Mouse (Mus musculus): ENCODE measurements around the gene Coq2.
A peak's percentile ranks its signal among the peaks of the same experiment; 100 is the strongest.

Coq2 gene

GRCm38 (mm10) chr5:100658460-100658859 is 16.5 kb downstream of the Coq2 start:
- DNase-seq, result no peak

DNA sequence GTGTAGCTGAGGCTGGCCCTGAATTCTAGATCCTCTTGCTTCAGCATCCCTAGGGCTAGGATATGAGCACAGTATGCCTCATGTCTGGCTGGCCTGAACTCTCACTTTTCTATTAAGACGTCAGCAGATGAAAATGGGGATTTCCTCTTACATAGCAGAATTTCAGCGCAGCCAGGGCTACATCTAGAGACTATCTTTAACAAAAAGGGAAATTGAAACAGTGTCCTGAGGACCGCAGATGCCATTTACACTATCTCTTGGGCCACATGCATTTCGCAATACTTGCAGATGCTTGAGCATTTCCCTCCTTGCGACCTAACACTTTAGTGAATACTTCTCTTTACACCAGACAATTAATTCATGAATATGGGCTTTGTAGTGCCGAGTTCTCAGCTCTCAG is 18.6 kb downstream of the Coq2 start:
- peak; percentile 36 for DNase-seq

DNA sequence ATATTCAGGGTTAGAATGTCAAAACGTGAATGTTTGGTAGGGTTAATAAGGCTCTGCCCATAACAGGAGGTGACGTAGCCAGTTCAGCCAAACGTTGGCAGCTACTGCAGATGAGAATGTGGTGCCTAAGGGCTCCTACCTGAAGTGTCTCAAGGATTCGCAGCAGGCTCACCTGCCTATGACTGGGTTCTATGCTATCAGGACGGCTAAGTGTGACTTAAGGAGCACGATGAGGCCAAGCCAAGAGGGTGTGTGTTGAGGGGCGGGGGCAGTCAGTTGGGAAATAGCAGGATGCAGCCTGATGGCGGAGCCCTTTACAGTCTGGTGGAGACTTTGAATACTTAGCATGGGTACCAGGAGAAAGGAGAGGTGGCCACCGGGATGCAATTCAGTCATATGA is 22.6 kb downstream of the Coq2 start:
- DNase-seq, result peak; percentile 38

DNA sequence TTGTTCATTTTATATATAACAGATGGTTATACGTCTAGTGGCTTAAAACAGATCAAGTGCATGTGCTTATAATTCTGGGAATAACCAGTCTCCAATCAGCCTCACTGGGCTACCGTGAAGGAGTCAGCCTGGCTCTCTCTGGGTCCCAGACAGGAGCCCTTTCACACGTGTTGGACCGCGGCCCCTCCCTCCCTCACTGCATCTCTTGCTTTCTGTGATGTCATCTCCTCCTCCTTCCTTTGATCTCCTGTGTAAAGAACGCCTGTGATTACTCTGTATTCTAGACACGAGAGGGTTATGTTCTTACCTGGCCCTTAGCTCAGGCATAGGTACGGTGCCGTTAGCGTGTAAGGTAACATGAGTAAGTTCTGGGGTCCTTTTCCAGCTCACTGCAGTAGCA is 23.5 kb downstream of the Coq2 start:
- DNase-seq, result no peak

DNA sequence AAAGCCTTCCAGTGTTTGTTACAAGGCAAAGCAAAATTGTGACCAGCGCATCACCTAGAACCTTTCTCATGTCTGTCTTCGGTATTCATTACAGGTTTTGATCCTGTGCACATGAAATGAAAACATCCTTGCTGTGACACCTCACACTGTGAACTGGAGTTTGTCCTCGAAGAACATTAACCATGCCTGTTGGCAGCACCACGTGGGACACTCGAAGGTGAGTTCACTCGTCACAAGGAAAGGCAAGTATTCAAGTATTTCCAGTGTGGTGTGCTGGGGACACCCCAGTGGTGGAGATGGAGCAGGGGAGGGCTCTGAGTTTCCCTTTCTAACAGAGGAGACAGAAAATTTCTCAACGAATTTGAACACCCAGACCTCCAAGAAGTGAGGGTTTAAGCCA is 24.0 kb downstream of the Coq2 start:
- DNase-seq, result no peak

- DNase-seq, result no peak
Measured at GRCm38 (mm10) chr5:100648546-100648945, 26.4 kb downstream of the Coq2 start.

GRCm38 (mm10) chr5:100648046-100648445 is 26.9 kb downstream of the Coq2 start:
- DNase-seq, result no peak

DNA sequence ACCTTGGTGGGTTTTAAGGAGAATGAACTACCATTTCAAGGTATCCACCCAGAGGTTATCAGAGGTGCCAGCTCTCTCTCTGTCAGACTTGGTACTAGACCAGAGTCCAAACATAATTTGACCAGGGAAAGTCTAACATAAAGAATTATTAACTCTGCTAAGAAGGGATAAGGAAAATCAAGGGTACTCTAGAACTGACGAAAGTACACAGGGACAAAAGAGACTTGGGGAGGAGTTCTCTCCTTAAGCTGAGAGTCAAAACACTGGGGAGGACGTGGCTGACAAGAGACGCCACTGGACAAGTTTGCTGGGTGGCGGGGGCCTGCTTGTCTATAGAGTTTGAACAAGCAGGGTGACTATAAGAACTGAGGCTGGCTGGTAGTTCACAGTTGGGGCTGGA is 28.4 kb downstream of the Coq2 start:
- DNase-seq, result no peak

DNA sequence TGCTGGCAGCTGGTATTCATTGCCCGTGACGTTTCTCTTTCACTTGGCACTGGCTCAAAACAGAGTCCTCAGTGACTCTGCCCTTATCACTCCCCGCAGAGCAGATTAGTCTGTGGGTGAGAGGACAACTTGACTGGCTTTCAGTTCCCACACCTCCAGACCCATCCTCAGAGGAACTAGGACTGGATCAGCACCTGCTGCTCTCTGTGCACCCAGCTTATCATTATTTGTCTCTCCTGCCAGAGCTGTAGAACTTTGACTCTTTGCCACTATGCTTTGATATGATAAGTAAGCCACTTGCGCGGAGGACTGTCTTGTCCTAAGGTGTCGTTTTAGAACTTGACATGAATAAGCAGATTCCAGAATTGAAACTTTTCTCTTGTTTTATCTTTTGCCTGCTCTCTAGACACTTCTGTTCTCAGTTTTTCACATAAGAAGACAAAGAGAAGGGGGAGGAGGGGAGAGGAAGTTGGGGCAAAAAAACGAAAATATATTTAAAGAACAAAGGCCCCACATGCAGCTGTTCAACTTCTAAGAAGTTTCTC is 30.9 kb downstream of the Coq2 start:
- DNase-seq, result peak; percentile 66

- DNase-seq, result peak; percentile 61
Measured at GRCm38 (mm10) chr5:100643253-100643990, 31.5 kb downstream of the Coq2 start.

- DNase-seq, result no peak
Measured at GRCm38 (mm10) chr5:100642316-100642715, 32.6 kb downstream of the Coq2 start.

DNA sequence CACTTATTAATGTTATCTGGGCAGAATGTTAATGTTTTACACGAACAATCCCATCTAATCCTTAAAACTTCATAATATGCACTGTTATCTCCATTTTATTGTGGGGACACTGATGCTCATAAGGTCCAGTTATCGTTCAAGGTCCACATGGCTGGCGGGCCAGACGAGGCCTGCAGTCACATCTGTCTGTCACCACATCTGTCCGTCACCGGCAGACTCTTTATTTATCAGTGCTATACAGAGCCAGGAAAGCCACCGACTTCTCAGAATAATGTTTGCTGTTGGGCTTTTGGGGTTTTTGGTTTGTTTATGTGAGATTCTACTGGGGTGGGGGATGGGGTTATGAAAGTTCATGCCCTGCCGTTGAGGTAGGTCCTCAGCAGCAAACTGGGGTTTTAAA is 36.5 kb downstream of the Coq2 start:
- DNase-seq, result no peak

GRCm38 (mm10) chr5:100636794-100637544 is 38.0 kb downstream of the Coq2 start:
- DNase-seq, result peak; percentile 61

DNA sequence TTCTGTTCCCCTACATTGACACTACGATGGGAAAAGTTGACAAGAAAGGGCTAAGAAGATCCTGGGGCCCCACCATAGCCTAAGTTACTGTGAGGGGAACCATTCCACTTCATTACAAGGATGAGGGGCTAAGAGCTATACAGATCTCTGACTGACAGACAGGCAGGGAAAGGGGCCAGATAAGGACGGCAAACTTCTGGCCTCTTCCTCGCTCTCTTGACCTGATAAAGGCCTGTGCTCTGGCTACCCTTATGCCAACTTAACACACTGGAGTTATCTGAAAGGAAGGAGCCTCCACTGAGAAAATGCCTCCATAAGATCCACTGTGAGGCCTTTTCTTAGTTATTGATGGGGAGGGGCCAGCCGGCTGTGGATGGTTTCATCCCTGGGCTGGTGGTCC is 39.0 kb downstream of the Coq2 start:
- no peak for DNase-seq

DNA sequence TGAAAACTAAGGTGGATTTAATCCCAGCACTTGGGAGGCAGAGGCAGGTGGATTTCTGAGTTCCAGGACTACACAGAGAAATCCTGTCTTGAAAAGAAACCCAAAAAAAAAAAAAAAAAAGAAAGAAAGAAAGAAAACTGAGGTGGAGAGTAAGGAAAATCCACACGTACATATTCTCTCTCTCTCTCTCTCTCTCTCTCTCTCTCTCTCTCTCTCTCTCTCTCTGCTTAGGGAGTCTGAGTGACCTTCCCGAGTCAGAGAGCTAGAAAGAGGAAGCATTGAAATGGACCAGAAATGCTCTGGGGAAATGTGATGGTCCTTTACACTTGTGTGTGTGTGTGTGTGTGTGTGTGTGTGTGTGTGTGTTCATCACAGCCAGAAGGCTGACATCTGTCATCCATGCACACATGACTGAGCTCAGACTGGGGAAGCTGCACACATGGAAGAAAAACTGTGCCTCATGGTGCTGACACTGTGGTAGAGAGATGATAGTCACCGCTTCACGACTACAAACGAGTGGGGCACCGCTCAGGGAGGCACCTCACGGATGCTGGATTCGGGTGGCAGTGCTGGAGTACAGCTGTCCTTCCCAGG is 40.0 kb downstream of the Coq2 start:
- DNase-seq, result no peak

- peak; percentile 65 for DNase-seq
Measured at GRCm38 (mm10) chr5:100632540-100633129, 42.3 kb downstream of the Coq2 start.

GRCm38 (mm10) chr5:100628807-100629206 is 46.1 kb downstream of the Coq2 start:
- DNase-seq, result no peak

GRCm38 (mm10) chr5:100626526-100626925 is 48.4 kb downstream of the Coq2 start:
- no peak for DNase-seq

- DNase-seq, result no peak
Measured at GRCm38 (mm10) chr5:100624743-100625360, 50.1 kb downstream of the Coq2 start.

- DNase-seq, result no peak
Measured at GRCm38 (mm10) chr5:100622509-100623163, 52.3 kb downstream of the Coq2 start.

DNA sequence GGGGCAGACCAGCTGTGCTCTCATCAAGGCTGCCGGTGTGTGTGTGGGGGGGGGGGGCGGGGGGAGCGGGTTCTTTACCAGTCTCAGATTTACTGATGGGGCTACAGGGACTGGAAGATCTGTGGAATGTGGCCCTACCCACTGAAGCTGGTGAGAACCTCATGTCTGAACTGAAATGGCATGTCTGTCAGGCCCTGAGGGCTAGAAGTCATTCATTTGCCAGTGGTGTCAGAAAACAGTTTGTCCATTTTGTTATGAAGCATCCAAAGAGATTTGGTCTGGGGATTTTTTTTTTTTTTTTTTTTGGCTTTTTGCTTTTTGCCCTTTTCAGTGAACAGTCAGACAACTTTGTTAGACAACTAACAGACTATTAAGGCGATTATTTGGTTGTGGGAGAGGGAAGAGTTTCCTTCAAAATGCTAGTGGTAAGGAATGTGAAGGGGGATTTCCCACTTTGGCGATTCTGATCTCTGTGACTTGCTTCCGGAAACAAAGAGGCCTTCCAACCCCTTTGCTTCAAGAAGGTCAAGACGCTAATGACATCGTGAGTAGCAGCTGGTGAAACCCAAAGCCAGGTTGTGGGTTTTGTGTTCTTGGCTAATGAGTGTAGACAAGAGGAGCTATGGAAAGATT is 52.9 kb downstream of the Coq2 start:
- no peak for DNase-seq

DNA sequence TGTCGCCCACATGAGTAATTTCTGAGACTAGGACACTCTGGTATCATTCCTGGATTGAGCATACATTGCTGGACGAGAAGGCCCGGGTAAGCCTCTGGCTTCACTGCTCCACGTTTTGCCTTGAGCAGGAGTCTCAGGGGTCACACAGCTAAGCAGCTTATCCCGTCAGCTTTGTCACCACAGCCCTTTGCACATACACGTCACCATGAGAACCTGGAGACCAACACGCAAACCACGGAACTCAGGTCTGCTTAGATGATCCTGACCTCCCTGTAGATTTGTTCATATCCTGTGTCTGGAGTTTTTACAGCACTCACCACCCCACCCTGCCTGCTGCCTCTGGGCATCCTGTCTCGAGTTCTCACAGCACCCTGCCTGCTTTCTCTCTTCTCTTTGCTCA is 54.0 kb downstream of the Coq2 start:
- DNase-seq, result no peak
